Mouse (Mus musculus): ENCODE measurements around the gene Cox7a2. TPM values are rescaled to one million over a fixed set of nuclear protein-coding genes. Genes with fewer than 3 reads are reported as not detected.

Cox7a2 gene
- total RNA-seq (2021), result 100 to 1,000 TPM; 924 to 968 TPM

GRCm38 (mm10) chr9:79759385-79760005 lies at the start of gene Cox7a2:
Gene Cox7a2, minus strand, starts transcription at chr9:79759878.
- peak; percentile 95 for DNase-seq

DNA sequence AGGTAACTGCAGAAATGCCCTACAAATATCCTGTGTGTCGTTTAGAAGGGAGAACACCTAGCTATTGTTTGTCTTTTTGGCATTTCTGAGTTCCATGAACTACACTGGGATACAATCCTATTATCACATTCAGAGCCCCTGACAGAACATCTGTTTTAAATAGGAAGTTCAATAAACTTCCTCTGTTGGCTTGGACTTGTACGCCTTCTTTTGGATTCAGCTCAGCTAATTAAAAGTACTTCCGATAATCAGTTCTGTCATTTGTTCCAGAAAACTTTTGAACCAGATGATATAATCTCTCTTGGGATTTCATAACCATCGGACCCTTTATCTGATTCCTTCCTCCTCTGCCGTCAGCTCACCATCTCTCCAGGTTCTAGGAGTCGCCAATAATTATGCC lies 49.7 kb upstream of the Cox7a2 start:
- no peak for DNase-seq

GRCm38 (mm10) chr9:79807178-79807577 lies 47.5 kb upstream of the Cox7a2 start:
- no peak for DNase-seq

DNA sequence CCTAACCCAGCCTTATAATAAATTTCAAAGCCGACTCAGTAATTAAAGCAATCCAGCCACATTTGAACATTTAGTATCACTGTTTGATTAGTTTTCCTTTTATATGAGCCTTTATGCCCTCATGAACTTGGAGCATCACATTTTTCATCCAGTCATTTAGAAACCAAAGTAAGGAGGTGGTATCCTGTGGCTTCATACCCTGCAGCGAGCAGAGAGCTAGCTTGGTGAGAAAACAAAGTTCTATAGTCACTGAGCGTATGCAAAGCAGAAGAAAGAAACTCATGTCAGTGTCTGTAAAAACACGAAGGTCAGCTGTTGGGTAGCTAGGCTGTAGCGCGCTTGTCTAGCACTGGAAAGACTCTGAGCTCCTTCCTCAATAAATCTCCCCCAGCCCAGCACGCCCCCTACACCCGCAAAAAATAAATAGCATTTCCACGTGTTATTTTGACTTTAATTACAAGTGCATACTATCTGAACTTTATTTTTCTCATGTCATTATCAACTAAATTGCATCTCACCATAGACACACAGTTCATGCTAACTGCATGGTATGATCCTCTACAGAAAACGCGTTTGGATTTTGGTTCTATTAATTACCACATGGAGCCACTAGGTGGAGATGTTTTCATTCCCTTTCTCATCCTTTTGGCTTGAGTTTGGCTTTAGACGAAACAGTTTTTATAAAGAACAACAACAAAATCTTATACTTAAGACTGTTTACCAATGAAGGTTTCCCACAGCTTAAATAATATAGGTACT lies 46.8 kb upstream of the Cox7a2 start:
- no peak for DNase-seq

DNA sequence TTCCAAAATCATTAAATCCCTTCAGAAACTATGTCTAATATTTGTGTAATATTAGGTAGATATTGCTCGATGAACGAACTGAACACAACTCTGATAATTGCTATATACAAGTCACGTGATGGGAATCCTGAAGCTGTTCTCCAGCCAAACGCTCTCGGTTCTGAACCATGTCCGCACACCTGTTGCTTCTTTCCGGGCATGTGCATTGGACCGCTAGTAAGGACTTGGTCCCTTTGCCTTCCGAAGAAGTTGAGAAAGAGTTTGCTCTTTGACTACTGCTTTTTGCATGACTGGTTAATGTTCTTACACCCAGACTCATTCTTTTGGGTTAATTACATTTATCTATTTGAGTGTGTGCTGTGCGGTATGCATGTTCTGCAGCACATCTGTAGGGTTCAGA lies 45.7 kb upstream of the Cox7a2 start:
- no peak for DNase-seq

DNA sequence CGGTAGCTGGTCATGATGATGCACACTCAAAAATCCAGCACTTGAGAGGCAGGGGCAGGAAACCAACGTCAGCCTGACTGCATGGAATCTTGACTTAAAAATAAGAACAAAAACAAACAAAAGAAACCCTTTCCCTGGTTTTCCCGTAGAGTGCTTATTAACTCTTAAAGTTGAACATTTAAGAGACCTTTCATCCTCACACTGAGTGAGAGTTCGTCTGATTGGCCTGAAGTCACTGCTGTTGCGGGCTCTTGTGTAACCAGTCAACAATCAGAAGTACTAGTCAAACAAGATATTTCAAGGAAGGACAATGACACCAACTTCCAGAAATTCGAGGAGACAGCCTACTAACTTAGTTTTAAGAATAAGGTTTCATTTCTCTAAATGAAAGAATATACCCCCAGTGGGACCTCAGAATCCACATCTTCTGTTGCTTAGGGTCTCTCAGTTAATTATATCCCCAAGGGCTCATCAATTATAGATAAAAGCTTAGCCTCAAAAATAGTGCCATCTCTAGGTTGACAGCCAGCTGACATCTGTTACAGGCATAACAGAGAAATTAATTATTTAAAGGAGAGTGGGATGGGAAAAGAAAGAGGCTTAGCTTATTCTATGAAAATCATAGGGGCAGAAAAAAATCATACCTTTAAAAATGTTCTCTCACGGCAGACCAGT lies 36.9 kb upstream of the Cox7a2 start:
- DNase-seq, result no peak

- no peak for DNase-seq
Measured at GRCm38 (mm10) chr9:79795076-79795475, 35.4 kb upstream of the Cox7a2 start.

- peak; percentile 95 for DNase-seq
Measured at GRCm38 (mm10) chr9:79792841-79793835, 33.5 kb upstream of the Cox7a2 start, which contains the start of gene Tmem30a. Gene Tmem30a, minus strand, starts transcription at chr9:79793507.

- DNase-seq, result no peak
Measured at GRCm38 (mm10) chr9:79785794-79786085, 26.1 kb upstream of the Cox7a2 start.

GRCm38 (mm10) chr9:79784934-79785793 lies 25.5 kb upstream of the Cox7a2 start:
- no peak for DNase-seq

DNA sequence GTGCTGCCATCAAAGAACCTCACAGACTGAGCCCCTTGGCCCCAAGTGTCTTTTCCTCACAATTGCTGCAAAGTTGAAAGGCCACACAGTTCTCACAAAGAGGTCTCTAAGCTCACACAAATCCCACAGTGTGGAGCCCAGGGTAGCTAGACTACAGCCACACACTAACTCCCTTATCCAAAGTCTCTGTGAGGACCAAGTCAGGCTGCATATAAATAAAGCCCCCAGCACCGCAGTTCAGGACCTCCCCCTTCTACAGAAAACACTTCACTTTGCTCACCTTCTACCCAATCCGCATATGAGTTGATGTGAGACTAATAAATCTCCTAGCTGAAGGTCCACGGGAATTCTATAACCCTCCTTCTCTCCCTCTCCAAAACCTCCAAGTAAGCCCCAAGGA lies 24.8 kb upstream of the Cox7a2 start:
- no peak for DNase-seq

DNA sequence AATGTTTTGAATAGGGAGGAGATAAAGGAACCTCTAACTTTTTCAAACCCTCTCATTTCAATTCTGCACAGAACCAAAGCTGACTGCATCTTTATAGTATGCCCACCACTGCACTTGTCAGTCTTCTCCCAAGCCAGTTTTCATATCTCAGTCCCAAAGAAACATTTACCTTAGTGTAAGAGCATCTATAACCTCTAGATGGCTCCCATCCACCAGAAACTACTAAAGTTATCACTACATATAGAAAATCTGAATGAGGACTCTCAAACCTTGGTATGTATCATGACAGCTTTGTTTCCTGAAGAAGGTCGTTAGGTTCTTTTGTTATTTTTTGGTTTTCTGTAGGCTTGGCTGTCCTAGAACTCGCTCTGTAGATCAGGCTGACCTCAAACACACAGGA lies 19.7 kb upstream of the Cox7a2 start:
- no peak for DNase-seq

GRCm38 (mm10) chr9:79766991-79767545 lies 7.4 kb upstream of the Cox7a2 start:
- DNase-seq, result no peak

DNA sequence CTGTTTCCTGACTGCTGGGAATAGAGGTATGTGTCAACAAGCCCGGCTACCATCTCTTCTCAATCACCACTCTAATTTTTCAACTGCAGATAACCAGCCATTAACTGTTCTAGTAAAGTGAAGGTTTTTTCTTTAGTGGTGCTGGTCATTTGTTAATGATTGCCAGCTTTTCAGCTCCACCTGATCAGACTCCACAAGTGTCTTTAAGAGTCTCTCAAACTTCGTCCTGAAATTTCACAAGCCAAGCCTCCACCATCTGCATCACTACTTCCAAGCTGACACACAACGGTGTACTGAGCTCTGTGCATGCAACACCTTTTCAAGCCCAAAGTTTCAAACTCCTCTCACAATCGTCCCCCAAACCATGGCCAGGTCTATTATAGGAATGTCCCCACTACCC lies 5.7 kb upstream of the Cox7a2 start:
- no peak for DNase-seq

DNA sequence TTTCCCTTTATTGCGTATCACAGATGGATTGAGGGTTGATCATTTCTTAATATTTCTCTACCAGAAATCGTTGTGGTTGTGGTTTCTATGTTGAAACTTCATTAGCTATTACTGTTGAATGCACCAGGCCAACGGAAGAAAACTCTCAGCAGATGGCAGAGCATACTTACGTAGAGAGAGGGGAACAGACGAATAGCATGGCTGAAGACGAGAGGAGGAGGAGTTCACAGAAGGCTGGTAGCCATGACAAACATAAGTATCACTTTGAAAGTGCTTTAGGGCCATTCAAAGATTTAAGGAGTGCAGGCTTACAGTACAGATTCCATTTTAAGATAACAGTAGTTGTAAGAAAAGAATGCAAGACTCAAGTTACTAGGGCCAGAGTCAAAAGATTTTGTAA lies 2.8 kb upstream of the Cox7a2 start:
- no peak for DNase-seq

DNA sequence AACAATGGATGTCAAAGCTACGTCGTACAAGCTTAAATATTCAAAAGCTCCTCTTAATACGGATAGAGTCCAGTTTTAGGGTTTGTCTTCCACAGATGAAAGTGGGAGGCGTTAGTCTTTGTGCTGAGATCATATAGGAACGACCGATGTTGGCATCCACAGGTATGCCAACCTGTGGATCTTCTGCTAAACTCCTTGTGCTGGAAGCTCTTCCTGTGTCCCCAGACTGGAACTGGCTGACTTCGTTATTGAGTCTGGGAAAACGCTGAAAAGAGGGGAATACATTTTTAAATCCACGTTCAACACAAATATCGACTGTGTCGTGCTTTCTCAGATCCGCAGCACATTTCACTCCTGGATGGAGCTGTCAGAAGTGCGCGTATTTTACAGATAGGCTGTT lies 398 bp upstream of the Cox7a2 start:
- peak; percentile 7 for DNase-seq

DNA sequence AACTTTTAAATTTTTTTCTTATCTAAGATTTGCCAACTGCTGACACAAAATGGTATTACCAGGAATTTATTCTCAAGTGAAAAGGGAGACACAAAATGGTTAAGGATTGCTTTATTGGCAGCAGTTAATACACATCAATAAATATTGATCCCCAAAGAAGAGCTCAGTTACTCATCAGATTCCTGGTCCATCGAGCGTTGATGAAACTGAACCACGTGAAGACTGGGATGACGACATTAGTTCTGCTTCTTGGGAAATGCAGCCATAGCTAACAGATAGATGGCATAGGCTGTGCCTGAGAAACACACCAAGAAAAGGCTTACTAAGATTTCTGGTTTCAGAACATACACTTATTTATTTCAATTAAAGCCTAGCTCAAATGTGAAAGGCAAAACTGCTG lies 4.4 kb downstream of the Cox7a2 start:
- DNase-seq, result no peak

DNA sequence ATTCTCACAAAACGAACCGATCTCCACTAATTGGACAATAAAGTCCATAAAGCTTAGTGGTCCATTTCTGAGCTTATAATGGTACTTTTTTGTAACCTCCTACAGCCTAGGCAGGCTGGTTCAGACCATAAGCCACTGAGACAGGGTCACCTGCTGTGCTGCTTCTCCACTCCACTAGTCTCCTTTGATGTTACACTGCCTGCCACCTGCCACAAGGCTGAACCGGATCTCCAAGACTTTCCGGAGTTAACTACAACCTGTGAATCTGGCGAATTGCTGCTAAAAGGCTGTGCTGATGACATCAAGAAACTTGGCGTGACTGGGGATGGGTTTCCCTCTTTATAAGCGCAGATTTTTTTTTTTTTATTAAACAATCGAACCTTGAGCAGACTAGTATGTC lies 7.8 kb downstream of the Cox7a2 start:
- no peak for DNase-seq

DNA sequence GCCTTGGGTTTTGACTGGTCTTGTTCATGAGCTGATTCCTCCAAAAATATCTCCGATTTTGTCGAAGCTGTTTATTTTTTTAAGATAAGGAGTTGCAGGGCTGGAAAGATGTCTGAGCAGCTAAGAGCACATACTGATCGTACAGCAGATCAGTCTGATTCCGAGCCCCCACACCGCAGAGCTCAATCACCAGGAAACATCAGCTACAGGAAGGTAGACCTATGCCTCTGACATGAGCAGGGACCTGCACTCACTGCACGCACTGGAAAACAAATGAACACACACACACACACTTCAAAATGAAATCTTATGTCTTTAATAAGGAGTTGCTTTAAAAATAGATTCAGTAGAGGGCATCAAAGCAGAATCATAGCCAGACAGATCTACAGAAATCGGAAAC lies 9.0 kb downstream of the Cox7a2 start:
- DNase-seq, result no peak

- DNase-seq, result no peak
Measured at GRCm38 (mm10) chr9:79745036-79745435, 14.6 kb downstream of the Cox7a2 start.

DNA sequence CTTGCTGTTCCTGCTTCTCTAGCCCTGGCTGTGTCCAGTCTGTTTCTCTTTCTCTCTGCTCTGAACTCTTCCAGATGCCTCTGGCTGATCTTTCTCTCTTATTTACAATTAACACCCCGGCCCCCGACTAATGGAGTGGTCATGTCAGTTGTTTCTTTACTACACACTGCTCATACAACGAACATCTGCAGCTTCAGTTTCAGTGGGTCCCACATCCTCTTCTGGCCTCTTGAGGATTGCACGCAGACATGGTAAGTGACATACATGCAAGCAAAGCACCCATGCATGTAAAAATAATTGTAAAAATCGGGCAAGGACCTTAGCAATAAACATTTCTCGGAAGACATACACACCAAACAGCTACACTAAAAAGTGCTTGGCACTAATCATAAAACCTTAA lies 24.1 kb downstream of the Cox7a2 start:
- DNase-seq, result no peak

All from heart, postnatal 4 days (tissue).